ENCODE assay signal across 14 mouse cellular contexts in the genomic region with DNA sequence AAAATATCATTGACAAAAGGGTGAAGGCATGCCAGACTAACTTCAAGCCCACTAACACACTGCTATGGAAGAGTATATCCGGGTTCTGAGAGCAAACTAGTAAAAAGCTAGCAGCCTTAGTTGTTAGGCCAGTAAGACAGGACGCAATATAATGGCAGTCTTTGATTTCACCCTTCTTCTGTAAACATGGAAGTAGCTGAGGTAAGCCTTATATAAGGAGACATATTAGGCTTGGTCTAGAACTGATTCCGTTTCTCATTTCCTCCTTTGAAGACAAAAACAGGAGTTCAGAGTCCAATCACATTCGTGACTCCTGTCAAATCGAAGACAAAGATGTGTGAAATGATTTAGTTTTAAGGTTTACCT. TPM values are rescaled to one million over a fixed set of nuclear protein-coding genes. Genes with fewer than 3 reads are reported as not detected.
DNase-seq lines count a peak whose midpoint lies in the region; ATAC-seq lines count a peak whose summit lies in the region.
"Had no signal": no experiment of that assay in that cellular context is flagged by ENCODE, and none has a peak within 500 bp of the region (broad histone marks: within the 10 kb centered on the region; RNA-seq: fewer than 3 reads in every experiment).

No protein-coding gene starts in this region.

- ATAC-seq in frontal cortex, adult (ENCODE audit: low TSS enrichment) = peak; percentile 38; the same call in 1 of the 2 replicates
- ATAC-seq in megakaryocyte-erythroid progenitor cell, adult 5-6 weeks (replicated peaks; ENCODE audit: low FRiP score, low TSS enrichment, poor library complexity, severe bottlenecking) = no peak
- ATAC-seq: forebrain, embryonic 15.5 days; hindbrain, postnatal 0 days had no signal

- DNase-seq in frontal cortex, postnatal 36 days (ENCODE audit: low spot score in 2 of 2) = no peak
- peak; percentile 18 for DNase-seq in kidney, adult 9 months
- no peak for DNase-seq in kidney, adult 18-20 months
- peak; percentile 24 for DNase-seq in lung, postnatal 25 days (ENCODE audit: low spot score)
- DNase-seq in lung, postnatal 14 days = no peak
- no peak for DNase-seq in embryo, embryonic 9.5 days (ENCODE audit: extremely low spot score)
- DNase-seq: adrenal gland, postnatal 25 days; cerebellum, postnatal 36 days; gastrocnemius, postnatal 25 days had no signal

RNA-seq across cellular contexts. Expression of a gene that starts 7.4 kb away (rescaled TPM):
- total RNA-seq in megakaryocyte-erythroid progenitor cell, adult 5-6 weeks (2014; fragmentation: Nextera tagmentation) = 7.3 and 13.2 TPM in 2 replicates
- 20.8 and 21.8 TPM in 2 replicates for total RNA-seq in megakaryocyte-erythroid progenitor cell, adult 5-6 weeks (2017)

RNA-seq across cellular contexts. Expression of a gene that starts 55.0 kb away (rescaled TPM):
- not detected in 2 replicates for total RNA-seq in megakaryocyte-erythroid progenitor cell, adult 5-6 weeks (2014; fragmentation: Nextera tagmentation)
- total RNA-seq in megakaryocyte-erythroid progenitor cell, adult 5-6 weeks (2017) = not detected in 2 replicates
- total RNA-seq: adrenal gland, postnatal 25 days; gastrocnemius, postnatal 25 days; hindbrain, postnatal 0 days; left cerebral cortex, postnatal 14 days had no signal

Comparison
In these comparisons a context has a peak if more than half of its experiments do, and no peak if none do; other contexts are left out.
1. DNase-seq: peak in kidney, adult 9 months (single experiment) and lung, postnatal 25 days (single experiment); none in frontal cortex, postnatal 36 days (0 of 2), kidney, adult 18-20 months (single experiment), lung, postnatal 14 days (single experiment) and embryo, embryonic 9.5 days (single experiment).